Mouse (Mus musculus) neural tube, embryonic 13.5 days (tissue): ENCODE data around the gene Phactr1. TPM values are rescaled to one million over a fixed set of nuclear protein-coding genes. Genes with fewer than 3 reads are reported as not detected.

Experiments
- ATAC-seq: fragments of 200-750 bp; cut with Nextera tagmentation; 2 replicates; pipeline ENCODE4 v1.8.0; 2017; ENCODE audit warnings: low read depth, mild to moderate bottlenecking, moderate TSS enrichment, moderate library complexity
- H3K27ac ChIP-seq: fragments of 300-500 bp; sonication (generic); replicated peaks from 2 replicates; pipeline ENCODE4 v1.5.1; 2015; ENCODE audit warnings: moderate library complexity, mild to moderate bottlenecking, inconsistent platforms
- H3K27me3 ChIP-seq: fragments of 300-500 bp; sonication (generic); 2 replicates; pipeline ENCODE4 v1.6.1; 2015; ENCODE audit warnings: mild to moderate bottlenecking, inconsistent platforms
- H3K36me3 ChIP-seq: fragments of 300-500 bp; sonication (generic); 2 replicates; pipeline ENCODE4 v1.6.1; 2015; ENCODE audit warnings: mild to moderate bottlenecking, inconsistent platforms
- H3K4me1 ChIP-seq: fragments of 300-500 bp; sonication (generic); replicated peaks from 2 replicates; pipeline ENCODE4 v1.6.1; 2015; ENCODE audit warnings: inconsistent platforms
- H3K4me2 ChIP-seq: fragments of 300-500 bp; sonication (generic); 2 replicates; pipeline ENCODE4 v1.6.1; 2015; ENCODE audit warnings: inconsistent platforms, mild to moderate bottlenecking, moderate library complexity
- H3K4me3 ChIP-seq: fragments of 300-500 bp; sonication (generic); 2 replicates; pipeline ENCODE4 v1.5.1; 2015; ENCODE audit warnings: mild to moderate bottlenecking, inconsistent platforms
- H3K9ac ChIP-seq: fragments of 300-500 bp; sonication (generic); 2 replicates; pipeline ENCODE4 v1.6.1; 2015; ENCODE audit warnings: moderate library complexity, mild to moderate bottlenecking, inconsistent platforms
- H3K9me3 ChIP-seq: fragments of 300-500 bp; sonication (generic); 2 replicates; pipeline ENCODE4 v1.6.1; 2016; ENCODE audit warnings: inconsistent platforms
- WGBS: fragments of 180-500 bp; shearing (Covaris S2); methylation state at CpG from one replicate; pipeline ENCODE4 v1.1.7; 2015; 5-methylcytosine and 5-hydroxymethylcytosine counted together
- polyA plus RNA-seq: library from polyadenylated mRNA; unstranded; fragments of >200 nt; fragmentation: Nextera tagmentation; extraction: Ambion mirVana; gene quantifications from 2 replicates; pipeline ENCODE4 v1.2.1, GENCODE M21; 2015

The Phactr1 gene
- polyA plus RNA-seq, 1 experiment from 2014 or later = 50.3 TPM

DNA sequence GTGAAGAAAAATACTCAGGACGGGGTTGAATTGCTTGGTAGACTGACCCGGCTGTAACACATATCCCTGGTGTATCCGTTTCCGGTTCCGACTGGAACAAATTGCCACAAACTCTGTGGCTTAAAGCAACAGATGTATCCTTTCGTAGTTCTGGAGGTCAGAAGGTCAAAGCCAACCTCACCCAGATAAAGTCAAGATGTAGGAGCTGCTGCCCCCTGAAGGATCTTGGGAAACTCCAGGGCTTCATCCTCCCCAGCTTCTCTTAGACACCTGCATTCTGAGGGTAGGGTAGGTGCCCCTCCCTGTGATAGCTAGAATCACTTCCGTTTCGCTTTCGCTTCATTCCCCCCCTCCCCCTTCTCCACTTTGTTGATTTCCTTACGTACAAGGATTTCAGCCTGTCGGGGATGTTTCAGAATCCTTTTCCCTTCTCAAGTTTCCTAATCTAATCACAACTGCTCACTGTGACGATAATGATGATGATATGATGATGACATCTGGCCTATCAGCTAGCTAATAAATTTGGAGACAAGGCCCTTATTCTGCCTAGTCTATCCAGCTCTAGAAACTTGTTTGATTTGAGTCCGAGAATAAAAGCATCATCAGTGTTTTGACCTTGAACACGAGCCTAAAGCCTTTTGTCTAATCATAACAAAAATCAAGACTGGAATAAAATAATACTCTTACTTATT lies 203.8 kb downstream of the Phactr1 start:
- Histone ChIP-seq H3K27me3 (no peaks in the 10 kb centered on the region), H3K9ac (no peak overlapping the region), H3K4me2 (no peak overlapping the region), H3K4me1 (no peaks in the 10 kb centered on the region), H3K27ac (no peak overlapping the region), H3K36me3 (no peaks in the 10 kb centered on the region), H3K9me3 (no peaks in the 10 kb centered on the region), H3K4me3 (no peak overlapping the region)
- no peak for ATAC-seq
- 67% methylated on average over 14 of the region's 14 CpGs for WGBS

DNA sequence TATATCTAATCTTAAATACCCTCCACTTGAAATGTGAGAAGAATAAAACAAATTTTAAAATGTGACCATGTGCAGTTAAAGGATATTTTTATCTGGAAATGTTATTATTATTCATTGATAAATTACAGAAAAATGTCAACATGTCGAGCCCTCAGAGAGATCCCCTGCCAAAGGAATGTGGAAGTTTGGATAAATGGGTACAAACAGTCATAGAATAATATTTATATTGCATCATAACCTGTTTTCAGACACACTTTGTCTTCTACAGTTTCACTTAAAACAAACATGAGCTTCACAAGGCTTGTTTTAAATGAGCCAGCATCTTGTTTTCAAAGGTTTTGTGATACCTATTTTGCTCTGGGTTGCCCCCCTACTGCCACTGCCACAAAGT lies 204.3 kb downstream of the Phactr1 start:
- H3K4me2 ChIP-seq = no peak overlapping the region
- H3K9me3 ChIP-seq = no peaks in the 10 kb centered on the region
- H3K9ac ChIP-seq = no peak overlapping the region
- H3K27me3 ChIP-seq = no peaks in the 10 kb centered on the region
- no peak for ATAC-seq
- H3K36me3 ChIP-seq = no peaks in the 10 kb centered on the region
- H3K4me3 ChIP-seq = no peak overlapping the region
- WGBS = 67% methylated on average over 1 of the region's 1 CpGs
- 0 out of 2 replicates have a peak overlapping the region, but pooled peaks have one; percentile 13 for H3K27ac ChIP-seq
- no peaks in the 10 kb centered on the region for H3K4me1 ChIP-seq

DNA sequence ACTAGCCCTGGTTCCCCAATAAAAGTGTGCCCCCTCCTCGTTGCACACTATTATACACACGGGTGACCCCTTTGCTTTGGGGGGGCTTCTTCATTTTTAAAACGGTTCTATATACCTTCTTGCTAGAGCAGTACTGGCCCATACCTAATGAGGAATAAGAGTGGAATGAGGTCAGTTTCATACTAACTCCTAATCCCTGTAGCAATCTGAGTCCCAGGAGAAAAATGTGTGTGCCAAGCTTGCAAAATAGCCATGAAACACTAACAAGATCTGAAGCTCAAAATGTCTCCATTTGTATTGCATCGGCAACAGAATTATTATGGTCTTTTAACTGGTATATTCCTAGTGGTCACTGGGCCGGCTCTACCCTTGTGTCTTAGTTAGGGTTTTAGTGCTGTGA lies 207.3 kb downstream of the Phactr1 start:
- no peaks in the 10 kb centered on the region for H3K27me3 ChIP-seq
- ATAC-seq = no peak
- no peaks in the 10 kb centered on the region for H3K36me3 ChIP-seq
- H3K4me2 ChIP-seq = no peak overlapping the region
- 90% methylated on average over 5 of the region's 5 CpGs for WGBS
- no peak overlapping the region for H3K4me3 ChIP-seq
- H3K9me3 ChIP-seq = no peaks in the 10 kb centered on the region
- H3K9ac ChIP-seq = no peak overlapping the region
- H3K27ac ChIP-seq = no peak overlapping the region
- peaks cover 3% of the 10 kb centered on the region; the same call in 1 of the 2 replicates for H3K4me1 ChIP-seq

DNA sequence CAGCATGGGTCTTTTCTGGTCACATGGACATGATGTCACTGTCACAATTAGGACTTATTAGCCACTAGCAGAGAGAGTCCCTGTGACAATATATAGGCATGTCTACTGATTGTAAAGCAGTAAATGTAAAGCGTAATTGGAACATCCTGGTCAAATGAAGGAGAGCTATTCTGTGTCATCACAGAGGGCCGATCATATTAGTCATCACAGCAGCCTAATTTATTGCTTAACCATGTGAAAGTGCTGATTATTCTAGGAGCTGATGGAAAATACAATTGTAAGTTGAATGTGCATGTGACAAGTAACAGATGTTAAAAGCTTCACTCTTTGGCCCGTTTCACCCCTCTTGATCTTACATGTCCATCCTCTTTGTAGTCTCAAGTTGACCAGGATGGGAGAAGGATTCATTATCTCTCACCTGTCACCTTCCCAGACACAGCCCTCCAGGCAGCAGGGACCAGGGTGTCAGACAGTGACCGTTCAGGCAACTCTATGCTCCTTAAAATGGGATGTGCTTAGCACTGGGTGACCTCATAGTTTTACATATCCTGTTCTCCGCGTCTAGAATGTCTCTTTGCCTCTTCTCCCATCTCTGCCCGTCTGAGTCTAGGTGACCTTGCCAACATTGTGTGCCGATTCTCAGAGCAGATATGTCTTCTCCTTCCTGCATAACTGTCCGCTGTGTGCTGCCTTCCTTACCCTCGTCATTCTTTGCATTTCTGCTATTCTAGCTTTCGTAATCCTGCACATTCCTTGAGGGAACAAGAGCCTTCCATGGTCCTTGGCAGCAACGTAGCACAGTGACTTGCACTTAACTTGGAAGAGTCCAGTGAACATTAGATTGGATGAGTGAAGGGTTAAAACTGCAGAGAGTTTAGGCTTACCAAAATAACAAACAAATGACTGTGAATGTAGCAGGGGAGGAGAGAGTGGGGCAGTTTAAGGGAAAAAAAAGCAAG lies 209.4 kb downstream of the Phactr1 start:
- Histone ChIP-seq H3K4me2 (no peak overlapping the region), H3K27me3 (no peaks in the 10 kb centered on the region), H3K4me3 (no peak overlapping the region), H3K36me3 (no peaks in the 10 kb centered on the region), H3K9me3 (no peaks in the 10 kb centered on the region), H3K9ac (no peak overlapping the region), H3K4me1 (peaks cover 3% of the 10 kb centered on the region; the same call in 1 of the 2 replicates), H3K27ac (no peak overlapping the region)
- WGBS = 79% methylated on average over 12 of the region's 12 CpGs
- ATAC-seq = no peak

DNA sequence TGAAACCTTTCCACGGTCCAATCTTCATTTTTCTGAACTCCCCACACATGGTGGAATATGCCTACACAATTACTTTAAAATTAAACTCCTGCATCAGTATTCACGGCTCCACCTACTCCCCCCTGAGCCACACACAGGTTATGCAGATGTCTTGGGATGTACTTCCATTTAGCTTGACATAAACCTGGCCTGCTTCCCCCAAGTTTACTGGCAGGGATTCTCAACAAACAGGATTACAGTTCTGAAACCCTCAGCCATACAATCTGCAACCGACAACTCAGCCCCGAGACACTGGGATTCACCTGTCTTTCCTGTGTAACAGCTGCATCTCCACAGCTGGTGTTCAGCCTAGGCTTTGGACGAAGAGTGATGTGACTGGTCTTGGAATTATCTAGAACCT lies 210.2 kb downstream of the Phactr1 start:
- Histone ChIP-seq H3K9me3 (no peaks in the 10 kb centered on the region), H3K4me1 (peaks cover 3% of the 10 kb centered on the region; the same call in 1 of the 2 replicates), H3K4me2 (no peak overlapping the region), H3K27me3 (no peaks in the 10 kb centered on the region), H3K36me3 (no peaks in the 10 kb centered on the region), H3K4me3 (no peak overlapping the region), H3K9ac (no peak overlapping the region), H3K27ac (no peak overlapping the region)
- ATAC-seq = no peak
- 83% methylated on average over 5 of the region's 5 CpGs for WGBS

DNA sequence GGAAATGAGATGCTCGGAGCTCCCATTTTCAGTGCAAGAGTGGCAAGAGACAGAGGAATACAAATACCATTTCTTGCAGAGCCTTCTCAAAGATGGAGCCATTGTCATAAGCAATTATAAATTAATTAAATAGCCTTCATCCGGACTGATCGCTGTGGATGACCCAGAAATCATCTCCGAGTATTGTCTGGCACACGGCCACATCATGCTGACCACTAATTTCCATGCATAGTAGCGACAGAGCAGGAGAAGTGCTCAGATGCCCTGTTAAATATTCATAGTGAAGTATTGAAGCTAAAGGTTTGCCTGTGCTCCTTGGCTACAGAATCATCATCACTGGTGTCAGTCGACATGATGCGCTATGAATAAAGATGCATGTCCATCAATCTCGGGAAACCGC lies 213.6 kb downstream of the Phactr1 start:
- ATAC-seq = no peak
- no peak overlapping the region for H3K9ac ChIP-seq
- no peak overlapping the region for H3K4me3 ChIP-seq
- no peaks in the 10 kb centered on the region for H3K36me3 ChIP-seq
- no peaks in the 10 kb centered on the region for H3K9me3 ChIP-seq
- peaks cover 3% of the 10 kb centered on the region; the same call in 1 of the 2 replicates for H3K4me1 ChIP-seq
- 85% methylated on average over 10 of the region's 10 CpGs for WGBS
- no peaks in the 10 kb centered on the region for H3K27me3 ChIP-seq
- H3K27ac ChIP-seq = no peak overlapping the region
- no peak overlapping the region for H3K4me2 ChIP-seq

DNA sequence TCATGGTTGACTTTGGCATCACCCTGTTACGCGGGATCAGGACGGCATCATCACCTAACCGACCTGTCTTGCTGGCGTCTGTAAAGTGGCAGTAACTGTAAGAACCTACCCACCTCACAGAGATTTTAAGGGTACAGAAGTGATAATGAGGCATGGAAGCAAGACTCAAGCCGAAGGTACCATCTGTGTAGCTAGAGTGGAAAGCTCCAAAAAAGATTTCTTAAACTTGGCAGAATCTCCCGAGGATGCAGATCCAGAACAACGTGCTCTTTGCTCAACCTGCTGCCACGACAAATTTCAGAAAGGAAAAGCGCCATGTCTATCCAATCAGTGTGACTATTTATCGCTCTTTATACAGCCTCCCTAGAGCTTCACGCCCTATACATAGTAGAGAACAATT lies 214.2 kb downstream of the Phactr1 start:
- Histone ChIP-seq H3K27me3 (no peaks in the 10 kb centered on the region), H3K4me3 (no peak overlapping the region), H3K36me3 (no peaks in the 10 kb centered on the region), H3K9ac (no peak overlapping the region), H3K4me2 (no peak overlapping the region), H3K4me1 (peaks cover 6% of the 10 kb centered on the region), H3K27ac (no peak overlapping the region), H3K9me3 (no peaks in the 10 kb centered on the region)
- ATAC-seq = no peak
- 92% methylated on average over 12 of the region's 12 CpGs for WGBS

DNA sequence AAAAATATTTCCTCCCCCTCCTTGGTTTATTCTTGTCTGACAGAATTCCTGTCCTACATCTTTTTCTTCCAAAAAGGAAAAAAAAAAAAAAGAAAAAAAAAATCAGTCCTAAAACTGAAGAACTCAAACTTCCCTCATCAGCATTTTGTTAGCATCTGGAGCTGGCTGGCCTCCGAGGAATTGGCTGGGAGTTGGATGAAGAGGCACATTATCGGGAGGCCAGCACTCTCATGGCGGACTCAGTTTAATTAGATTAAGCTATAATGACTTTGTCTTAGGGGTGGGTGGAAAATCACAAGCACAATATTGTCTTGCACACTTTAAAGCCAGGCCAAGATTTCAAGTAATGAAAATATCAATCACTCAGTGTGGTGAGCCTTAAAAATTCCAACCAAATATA lies 215.6 kb downstream of the Phactr1 start:
- H3K4me3 ChIP-seq = no peak overlapping the region
- no peak for ATAC-seq
- peaks cover 7% of the 10 kb centered on the region; the same call in 1 of the 2 replicates for H3K4me1 ChIP-seq
- no peak overlapping the region for H3K9ac ChIP-seq
- 45% methylated on average over 3 of the region's 3 CpGs for WGBS
- H3K36me3 ChIP-seq = no peaks in the 10 kb centered on the region
- no peaks in the 10 kb centered on the region for H3K27me3 ChIP-seq
- H3K27ac ChIP-seq = no peak overlapping the region
- H3K9me3 ChIP-seq = no peaks in the 10 kb centered on the region
- no peak overlapping the region for H3K4me2 ChIP-seq

DNA sequence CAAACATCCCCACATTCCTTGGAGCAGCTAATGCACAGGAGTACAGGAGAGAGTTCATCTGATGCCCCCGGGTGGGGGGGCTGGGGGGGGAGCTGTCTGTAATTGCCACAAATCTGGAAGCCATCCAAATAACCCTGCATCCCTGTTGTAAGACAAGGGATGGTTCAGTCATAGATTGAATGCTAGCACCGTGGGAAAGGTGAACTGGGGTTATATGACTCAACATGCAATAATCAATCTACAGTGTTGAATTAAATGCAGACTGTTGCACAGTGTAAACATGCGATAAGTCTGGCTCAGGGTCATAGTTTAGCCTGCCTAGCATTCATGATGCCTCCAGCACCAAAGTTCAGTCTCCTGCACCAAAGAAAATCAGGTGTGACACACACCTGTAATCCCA lies 219.2 kb downstream of the Phactr1 start:
- H3K27ac ChIP-seq = no peak overlapping the region
- H3K4me2 ChIP-seq = no peak overlapping the region
- peak; percentile 50; the same call in 1 of the 2 replicates for ATAC-seq
- no peak overlapping the region for H3K9ac ChIP-seq
- H3K9me3 ChIP-seq = no peaks in the 10 kb centered on the region
- H3K4me1 ChIP-seq = peaks cover 22% of the 10 kb centered on the region
- no peak overlapping the region for H3K4me3 ChIP-seq
- H3K36me3 ChIP-seq = no peaks in the 10 kb centered on the region
- WGBS = 62% methylated on average over 3 of the region's 3 CpGs
- H3K27me3 ChIP-seq = no peaks in the 10 kb centered on the region

DNA sequence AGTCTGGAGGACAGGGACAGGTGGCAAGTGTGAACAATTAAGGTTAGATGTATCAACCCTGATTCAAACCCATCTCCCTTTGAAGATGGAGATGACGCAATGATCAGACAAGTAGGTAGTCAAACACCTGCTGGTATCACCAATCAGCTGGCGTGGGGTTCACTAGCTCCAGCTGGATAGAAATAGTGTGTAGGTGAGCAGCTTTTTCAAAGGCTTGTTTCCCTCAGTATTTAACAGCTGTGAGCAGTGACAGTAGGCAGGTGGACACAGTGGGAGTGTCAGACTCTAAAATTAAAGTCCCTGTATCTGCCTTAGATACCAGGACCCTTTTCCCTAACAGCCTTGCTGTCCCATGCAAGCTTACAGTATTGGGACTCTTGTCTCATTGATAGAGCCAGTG lies 221.4 kb downstream of the Phactr1 start:
- no peaks in the 10 kb centered on the region for H3K9me3 ChIP-seq
- WGBS = 84% methylated on average over 2 of the region's 2 CpGs
- no peaks in the 10 kb centered on the region for H3K27me3 ChIP-seq
- no peak overlapping the region for H3K27ac ChIP-seq
- no peak overlapping the region for H3K4me2 ChIP-seq
- no peak overlapping the region for H3K9ac ChIP-seq
- no peaks in the 10 kb centered on the region for H3K36me3 ChIP-seq
- H3K4me3 ChIP-seq = no peak overlapping the region
- H3K4me1 ChIP-seq = peaks cover 29% of the 10 kb centered on the region
- ATAC-seq = no peak

DNA sequence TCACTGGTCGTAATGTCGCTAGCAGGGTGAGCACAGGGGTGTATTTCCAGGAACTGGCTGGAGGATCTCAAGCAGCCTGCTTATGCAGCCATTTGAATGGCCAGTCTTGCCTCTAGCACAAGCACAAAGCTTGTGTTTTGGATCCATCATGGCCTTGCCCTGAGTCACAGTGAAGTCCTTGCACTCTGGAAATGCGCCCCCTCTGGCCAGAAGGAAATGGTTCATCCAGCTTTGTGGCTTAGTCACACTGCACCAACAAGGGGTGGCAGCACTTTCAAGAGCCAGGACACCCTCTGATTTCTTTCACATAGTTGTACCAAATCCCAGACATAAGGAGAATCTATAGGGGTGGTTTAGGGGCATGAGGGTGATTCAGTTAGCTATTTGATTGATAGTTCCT lies 222.4 kb downstream of the Phactr1 start:
- no peak for ATAC-seq
- Histone ChIP-seq H3K4me1 (peaks cover 29% of the 10 kb centered on the region), H3K9me3 (no peaks in the 10 kb centered on the region), H3K9ac (no peak overlapping the region), H3K27ac (no peak overlapping the region), H3K4me2 (no peak overlapping the region), H3K36me3 (no peaks in the 10 kb centered on the region), H3K27me3 (no peaks in the 10 kb centered on the region), H3K4me3 (no peak overlapping the region)
- WGBS = 83% methylated on average over 3 of the region's 3 CpGs

DNA sequence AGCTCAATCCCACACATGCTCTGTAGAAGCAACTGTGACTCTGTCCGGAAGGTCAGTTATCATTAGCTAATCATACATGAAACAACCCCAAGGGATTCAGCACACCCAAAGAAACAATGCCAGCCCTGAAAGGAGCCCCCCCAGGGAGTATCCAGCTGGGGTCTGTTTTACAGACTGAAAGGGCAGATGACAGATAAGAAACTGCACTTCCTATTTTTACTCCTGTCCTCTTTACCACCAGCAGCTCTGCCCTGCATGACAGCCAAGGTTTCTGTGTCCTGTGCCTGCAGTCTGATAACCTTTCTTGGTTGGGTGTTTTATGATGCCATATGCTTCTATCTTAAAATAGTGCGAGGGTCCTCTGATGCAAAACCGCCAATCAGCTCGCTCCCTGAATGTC lies 225.4 kb downstream of the Phactr1 start:
- H3K36me3 ChIP-seq = no peaks in the 10 kb centered on the region
- no peak overlapping the region for H3K27ac ChIP-seq
- 78% methylated on average over 4 of the region's 4 CpGs for WGBS
- H3K9ac ChIP-seq = no peak overlapping the region
- peaks cover 21% of the 10 kb centered on the region for H3K4me1 ChIP-seq
- no peak overlapping the region for H3K4me3 ChIP-seq
- no peaks in the 10 kb centered on the region for H3K9me3 ChIP-seq
- no peak overlapping the region for H3K4me2 ChIP-seq
- no peaks in the 10 kb centered on the region for H3K27me3 ChIP-seq
- ATAC-seq = no peak
